Mouse (Mus musculus): ENCODE measurements around the gene Cdyl2. TPM values are rescaled to one million over a fixed set of nuclear protein-coding genes. Genes with fewer than 3 reads are reported as not detected.

The Cdyl2 gene
- polyA plus RNA-seq, 1 experiment from 2014 or later, result 9.3 TPM

DNA sequence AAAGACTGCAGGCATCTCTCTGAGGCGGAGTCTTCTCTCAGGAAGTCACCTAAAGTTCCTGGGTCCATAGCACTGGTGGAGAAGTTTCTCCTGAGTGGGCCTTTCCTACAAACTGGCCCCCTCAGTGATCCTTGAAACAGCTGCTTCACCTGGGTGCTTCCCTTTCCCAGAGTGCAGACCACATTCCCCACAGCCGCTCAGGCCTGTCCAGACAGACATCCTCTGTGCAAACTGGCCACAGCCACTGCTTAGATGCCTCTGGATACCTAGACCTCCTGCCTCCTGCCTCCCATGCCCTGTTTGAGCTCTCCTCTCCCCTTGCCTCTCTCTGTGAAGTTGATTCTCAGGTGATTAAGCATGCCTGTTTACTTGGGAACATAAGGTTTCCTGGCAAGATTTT is 156.1 kb downstream of the Cdyl2 start:
- Histone ChIP-seq H3K9ac (no peak overlapping the region), H3K4me2 (no peak overlapping the region), H3K4me3 (replicated peaks) (no peak overlapping the region), H3K27me3 (no peaks in the 10 kb centered on the region), H3K4me1 (peaks cover 2% of the 10 kb centered on the region; the same call in 1 of the 2 replicates), H3K27ac (no peak overlapping the region), H3K9me3 (replicated peaks) (no peaks in the 10 kb centered on the region), H3K36me3 (peaks cover 12% of the 10 kb centered on the region)
- peak; percentile 85 for ATAC-seq (replicated peaks; ENCODE audit: low FRiP score)
- WGBS, result 75% methylated on average over 2 of the region's 2 CpGs

DNA sequence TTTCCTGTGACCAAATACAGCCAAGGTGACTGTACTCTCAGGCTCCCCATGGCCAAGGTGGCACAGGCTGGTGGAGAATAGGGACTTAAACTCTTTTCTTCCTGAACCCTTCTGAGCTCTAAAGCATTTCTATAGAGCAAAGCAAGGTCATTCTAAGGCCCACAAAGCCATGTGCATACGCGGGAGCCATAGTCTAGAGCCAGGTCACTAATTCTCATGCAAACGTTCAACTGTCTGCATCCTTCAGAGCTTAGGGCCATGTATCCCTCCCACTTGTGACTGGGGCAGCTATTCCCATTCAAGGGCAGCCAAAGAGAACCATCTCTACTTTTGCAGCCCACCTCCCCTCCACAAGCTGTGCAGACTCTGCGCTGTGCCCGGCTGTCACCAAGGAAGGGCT is 159.7 kb downstream of the Cdyl2 start:
- H3K9me3 ChIP-seq (replicated peaks), result no peaks in the 10 kb centered on the region
- no peak overlapping the region for H3K4me2 ChIP-seq
- no peak overlapping the region for H3K4me3 ChIP-seq (replicated peaks)
- 90% methylated on average over 5 of the region's 5 CpGs for WGBS
- no peak overlapping the region for H3K27ac ChIP-seq
- no peak overlapping the region for H3K9ac ChIP-seq
- no peaks in the 10 kb centered on the region for H3K27me3 ChIP-seq
- no peak for ATAC-seq (replicated peaks; ENCODE audit: low FRiP score)
- H3K36me3 ChIP-seq, result peaks cover 8% of the 10 kb centered on the region
- H3K4me1 ChIP-seq, result peaks cover 2% of the 10 kb centered on the region; the same call in 1 of the 2 replicates

GRCm38 (mm10) chr8:116552778-116553177 is 180.0 kb downstream of the Cdyl2 start:
- no peaks in the 10 kb centered on the region for H3K36me3 ChIP-seq
- no peaks in the 10 kb centered on the region for H3K4me1 ChIP-seq
- no peak overlapping the region for H3K4me2 ChIP-seq
- H3K27me3 ChIP-seq, result no peaks in the 10 kb centered on the region
- H3K27ac ChIP-seq, result no peak overlapping the region
- 78% methylated on average over 3 of the region's 3 CpGs for WGBS
- no peak for ATAC-seq (replicated peaks; ENCODE audit: low FRiP score)
- no peak overlapping the region for H3K9ac ChIP-seq
- no peaks in the 10 kb centered on the region for H3K9me3 ChIP-seq (replicated peaks)
- no peak overlapping the region for H3K4me3 ChIP-seq (replicated peaks)

- Histone ChIP-seq H3K36me3 (no peaks in the 10 kb centered on the region), H3K27me3 (no peaks in the 10 kb centered on the region), H3K9ac (no peak overlapping the region), H3K4me1 (no peaks in the 10 kb centered on the region), H3K4me2 (no peak overlapping the region), H3K9me3 (replicated peaks) (no peaks in the 10 kb centered on the region), H3K4me3 (replicated peaks) (no peak overlapping the region), H3K27ac (no peak overlapping the region)
- ATAC-seq (replicated peaks; ENCODE audit: low FRiP score), result no peak
- 83% methylated on average over 6 of the region's 6 CpGs for WGBS
These were observed 180.5 kb downstream of the Cdyl2 start for GRCm38 (mm10) chr8:116552255-116552654.

- no peaks in the 10 kb centered on the region for H3K4me1 ChIP-seq
- no peak overlapping the region for H3K4me3 ChIP-seq (replicated peaks)
- WGBS, result 47% methylated on average over 1 of the region's 1 CpGs
- no peaks in the 10 kb centered on the region for H3K27me3 ChIP-seq
- H3K4me2 ChIP-seq, result no peak overlapping the region
- ATAC-seq (replicated peaks; ENCODE audit: low FRiP score), result no peak
- no peaks in the 10 kb centered on the region for H3K9me3 ChIP-seq (replicated peaks)
- H3K36me3 ChIP-seq, result no peaks in the 10 kb centered on the region
- no peak overlapping the region for H3K9ac ChIP-seq
- H3K27ac ChIP-seq, result no peak overlapping the region
These were observed 189.4 kb downstream of the Cdyl2 start for GRCm38 (mm10) chr8:116543366-116543765.

DNA sequence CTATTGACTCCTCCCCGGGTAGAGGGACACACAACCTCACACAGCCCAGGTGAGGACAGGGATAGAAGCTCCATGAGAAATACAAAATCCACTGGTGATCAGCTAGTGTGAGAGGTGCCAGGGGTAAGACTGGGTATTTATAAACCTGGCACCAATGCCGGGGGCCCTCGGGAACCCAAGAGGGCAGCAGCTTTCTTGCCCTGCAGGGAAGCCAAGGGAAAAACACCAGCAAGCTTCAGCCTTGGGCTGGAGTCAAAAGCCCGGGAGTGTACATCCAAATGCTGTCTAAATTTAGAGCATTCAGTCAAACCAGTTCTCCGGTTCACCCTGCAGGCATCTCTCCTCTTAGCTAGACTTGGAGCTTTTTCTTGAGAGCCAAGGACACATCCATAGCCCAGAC is 189.9 kb downstream of the Cdyl2 start:
- Histone ChIP-seq H3K27ac (no peak overlapping the region), H3K27me3 (no peaks in the 10 kb centered on the region), H3K9ac (no peak overlapping the region), H3K4me1 (no peaks in the 10 kb centered on the region), H3K4me3 (replicated peaks) (no peak overlapping the region), H3K9me3 (replicated peaks) (no peaks in the 10 kb centered on the region), H3K36me3 (no peaks in the 10 kb centered on the region), H3K4me2 (no peak overlapping the region)
- WGBS, result 84% methylated on average over 5 of the region's 5 CpGs
- no peak for ATAC-seq (replicated peaks; ENCODE audit: low FRiP score)

DNA sequence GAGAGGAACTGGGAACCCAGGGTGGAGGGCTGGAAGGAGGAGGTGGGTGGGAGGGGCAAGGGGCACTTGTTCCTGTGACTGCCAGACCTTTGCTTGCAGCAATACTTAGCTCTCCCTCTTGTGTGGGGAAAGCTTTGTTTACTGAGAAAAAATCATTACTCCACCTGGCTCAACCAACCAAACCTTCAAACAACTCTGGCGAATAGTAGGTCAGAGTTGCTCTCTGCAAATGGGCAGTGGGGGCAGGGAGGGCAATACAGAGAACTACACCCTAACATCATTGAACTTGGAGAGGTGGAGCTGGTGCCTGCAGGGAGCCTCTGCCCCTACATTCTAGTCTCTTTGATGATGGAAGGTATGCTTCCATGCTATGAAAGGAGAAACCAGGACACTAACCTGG is 192.7 kb downstream of the Cdyl2 start:
- no peaks in the 10 kb centered on the region for H3K27me3 ChIP-seq
- 87% methylated on average over 1 of the region's 1 CpGs for WGBS
- no peaks in the 10 kb centered on the region for H3K36me3 ChIP-seq
- no peak overlapping the region for H3K9ac ChIP-seq
- no peak overlapping the region for H3K4me3 ChIP-seq (replicated peaks)
- H3K4me1 ChIP-seq, result no peaks in the 10 kb centered on the region
- no peak overlapping the region for H3K27ac ChIP-seq
- no peak overlapping the region for H3K4me2 ChIP-seq
- no peaks in the 10 kb centered on the region for H3K9me3 ChIP-seq (replicated peaks)
- ATAC-seq (replicated peaks; ENCODE audit: low FRiP score), result no peak

GRCm38 (mm10) chr8:116538763-116539162 is 194.0 kb downstream of the Cdyl2 start:
- H3K27me3 ChIP-seq, result no peaks in the 10 kb centered on the region
- no peak overlapping the region for H3K27ac ChIP-seq
- ATAC-seq (replicated peaks; ENCODE audit: low FRiP score), result no peak
- no peak overlapping the region for H3K4me2 ChIP-seq
- no peaks in the 10 kb centered on the region for H3K36me3 ChIP-seq
- 28% methylated on average over 7 of the region's 7 CpGs for WGBS
- H3K4me1 ChIP-seq, result no peaks in the 10 kb centered on the region
- H3K9ac ChIP-seq, result no peak overlapping the region
- H3K4me3 ChIP-seq (replicated peaks), result no peak overlapping the region
- H3K9me3 ChIP-seq (replicated peaks), result no peaks in the 10 kb centered on the region

- H3K9me3 ChIP-seq (replicated peaks), result no peaks in the 10 kb centered on the region
- H3K9ac ChIP-seq, result no peak overlapping the region
- no peak overlapping the region for H3K4me2 ChIP-seq
- H3K27me3 ChIP-seq, result no peaks in the 10 kb centered on the region
- 79% methylated on average over 5 of the region's 5 CpGs for WGBS
- no peak overlapping the region for H3K4me3 ChIP-seq (replicated peaks)
- H3K4me1 ChIP-seq, result no peaks in the 10 kb centered on the region
- H3K36me3 ChIP-seq, result no peaks in the 10 kb centered on the region
- ATAC-seq (replicated peaks; ENCODE audit: low FRiP score), result no peak
- H3K27ac ChIP-seq, result no peak overlapping the region
These were observed 196.0 kb downstream of the Cdyl2 start for GRCm38 (mm10) chr8:116536786-116537185.

DNA sequence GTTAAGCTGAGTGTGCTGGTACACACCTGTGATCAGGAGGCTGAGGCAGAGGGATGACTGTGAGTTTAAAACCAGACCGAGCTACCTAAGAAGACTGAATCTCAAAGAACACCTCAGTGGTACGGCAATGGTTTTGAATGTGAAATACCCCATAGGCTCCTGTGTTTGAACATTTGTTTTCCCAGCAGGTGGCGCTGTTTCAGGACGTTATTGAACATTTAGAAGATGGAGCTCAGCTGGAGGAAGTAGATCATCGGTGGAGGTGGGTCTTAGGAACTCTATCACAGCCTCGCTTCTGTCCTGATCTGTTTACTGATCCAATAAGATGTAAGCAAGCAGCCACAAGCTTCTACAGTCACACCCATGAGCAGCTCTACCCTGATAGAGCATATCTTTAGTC is 199.7 kb downstream of the Cdyl2 start:
- Histone ChIP-seq H3K36me3 (no peaks in the 10 kb centered on the region), H3K27me3 (no peaks in the 10 kb centered on the region), H3K27ac (no peak overlapping the region), H3K4me2 (no peak overlapping the region), H3K4me1 (no peaks in the 10 kb centered on the region), H3K4me3 (replicated peaks) (no peak overlapping the region), H3K9ac (no peak overlapping the region), H3K9me3 (replicated peaks) (no peaks in the 10 kb centered on the region)
- no peak for ATAC-seq (replicated peaks; ENCODE audit: low FRiP score)
- 80% methylated on average over 6 of the region's 6 CpGs for WGBS

GRCm38 (mm10) chr8:116528736-116529135 is 204.1 kb downstream of the Cdyl2 start:
- 80% methylated on average over 7 of the region's 7 CpGs for WGBS
- no peaks in the 10 kb centered on the region for H3K9me3 ChIP-seq (replicated peaks)
- no peak overlapping the region for H3K27ac ChIP-seq
- H3K27me3 ChIP-seq, result no peaks in the 10 kb centered on the region
- no peak for ATAC-seq (replicated peaks; ENCODE audit: low FRiP score)
- no peaks in the 10 kb centered on the region for H3K36me3 ChIP-seq
- no peak overlapping the region for H3K4me3 ChIP-seq (replicated peaks)
- H3K4me2 ChIP-seq, result no peak overlapping the region
- H3K4me1 ChIP-seq, result no peaks in the 10 kb centered on the region
- no peak overlapping the region for H3K9ac ChIP-seq

DNA sequence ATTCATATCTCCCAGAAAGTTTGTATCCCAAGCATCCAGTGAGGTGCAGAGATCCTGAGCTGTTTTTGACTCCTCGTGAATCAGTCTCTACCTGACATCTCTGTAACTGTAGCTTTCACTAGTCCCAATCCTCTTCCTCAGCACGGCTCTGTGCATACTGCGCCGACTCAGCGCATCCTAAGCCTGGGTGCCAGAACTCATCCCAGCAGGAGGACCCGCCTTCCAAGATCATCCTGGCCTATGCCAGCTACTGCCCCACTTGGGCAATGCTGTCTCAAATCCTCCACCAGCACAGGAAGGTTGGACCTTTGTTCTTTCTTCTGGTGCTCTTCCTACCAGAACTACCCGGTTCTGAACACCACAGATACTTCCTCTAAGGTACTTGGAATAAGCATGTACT is 207.9 kb downstream of the Cdyl2 start:
- WGBS, result 88% methylated on average over 7 of the region's 7 CpGs
- Histone ChIP-seq H3K9me3 (replicated peaks) (no peaks in the 10 kb centered on the region), H3K36me3 (no peaks in the 10 kb centered on the region), H3K4me2 (no peak overlapping the region), H3K9ac (no peak overlapping the region), H3K27ac (no peak overlapping the region), H3K4me1 (no peaks in the 10 kb centered on the region), H3K27me3 (no peaks in the 10 kb centered on the region), H3K4me3 (replicated peaks) (no peak overlapping the region)
- no peak for ATAC-seq (replicated peaks; ENCODE audit: low FRiP score)
